Mouse (Mus musculus): ENCODE data around the gene E130114P18Rik. TPM values are rescaled to one million over a fixed set of nuclear protein-coding genes. Genes with fewer than 3 reads are reported as not detected.

Gene E130114P18Rik
- polyA plus RNA-seq, 1 experiment from 2014 or later: not detected

DNA sequence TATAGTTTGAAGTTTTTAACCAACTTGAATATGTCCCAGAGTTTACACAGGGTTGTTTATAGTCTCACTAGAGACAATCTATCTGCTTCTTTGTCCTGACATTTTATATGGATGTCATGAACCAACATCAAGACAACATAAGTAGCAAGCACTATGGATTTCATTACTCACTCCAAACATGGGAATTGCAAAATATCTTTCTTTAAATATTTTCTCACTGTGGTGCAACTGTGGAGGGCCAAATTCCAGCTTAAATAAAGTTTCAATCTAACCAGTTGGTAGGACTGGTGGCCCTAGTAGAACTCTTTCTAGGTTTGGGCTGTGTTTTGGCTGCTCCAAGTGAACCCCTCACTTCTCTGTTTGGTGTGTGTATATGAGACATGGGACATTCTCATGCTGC lies 38.1 kb upstream of the E130114P18Rik start:
- H3K9me3 ChIP-seq (replicated peaks): no peaks in the 10 kb centered on the region
- H3K27me3 ChIP-seq (replicated peaks): no peaks in the 10 kb centered on the region
- no peaks in the 10 kb centered on the region for H3K36me3 ChIP-seq
- no peak overlapping the region for H3K4me2 ChIP-seq
- H3K4me1 ChIP-seq: no peaks in the 10 kb centered on the region
- ATAC-seq: no peak
- H3K4me3 ChIP-seq: no peak overlapping the region
- H3K9ac ChIP-seq: no peak overlapping the region
- H3K27ac ChIP-seq: no peak overlapping the region

DNA sequence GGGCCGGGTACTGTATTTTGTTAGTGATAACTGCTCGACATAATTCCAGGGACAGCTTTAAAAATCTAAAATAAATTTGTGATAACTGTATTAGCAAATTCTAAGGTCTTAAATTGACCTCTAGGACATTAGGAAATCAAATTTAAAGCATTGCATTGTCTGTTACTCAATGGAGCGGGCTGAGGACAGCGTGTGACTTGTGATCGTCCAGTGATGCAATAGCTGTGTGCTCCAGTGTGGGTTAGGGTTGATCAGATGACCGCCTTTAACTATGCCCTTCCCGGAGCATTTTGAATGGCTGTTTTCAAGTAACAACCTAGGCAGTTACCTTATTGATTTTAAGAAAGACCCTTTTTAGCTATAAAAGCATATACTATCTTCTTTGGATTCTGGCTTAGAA lies 36.6 kb upstream of the E130114P18Rik start:
- no peak overlapping the region for H3K9ac ChIP-seq
- 0 out of 2 replicates have a peak, but pooled peaks cover 3% of the 10 kb centered on the region for H3K4me1 ChIP-seq
- H3K27me3 ChIP-seq (replicated peaks): no peaks in the 10 kb centered on the region
- H3K4me3 ChIP-seq: no peak overlapping the region
- no peaks in the 10 kb centered on the region for H3K36me3 ChIP-seq
- H3K27ac ChIP-seq: no peak overlapping the region
- no peaks in the 10 kb centered on the region for H3K9me3 ChIP-seq (replicated peaks)
- no peak overlapping the region for H3K4me2 ChIP-seq
- no peak for ATAC-seq
- 69% methylated on average over 7 of the region's 7 CpGs for WGBS (ENCODE audit: insufficient replicate concordance)

DNA sequence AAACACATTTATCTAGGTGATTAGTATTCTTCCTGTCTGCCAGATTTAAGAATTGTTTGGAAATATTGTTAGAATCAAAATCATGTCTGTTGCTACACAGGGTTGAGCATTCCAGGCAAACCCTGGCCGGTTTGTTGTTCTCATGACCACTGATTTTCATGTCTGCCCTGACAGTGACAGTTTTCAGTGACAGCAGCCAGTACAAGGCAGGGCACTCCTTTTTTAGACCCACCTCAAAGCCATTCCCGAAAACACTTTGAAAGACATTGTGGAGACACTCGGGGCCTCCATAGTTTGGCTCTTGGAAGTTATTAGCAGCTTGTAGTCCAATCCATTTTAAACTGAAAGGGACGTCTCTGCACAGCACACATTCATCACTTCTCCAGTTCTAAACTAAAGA lies 36.1 kb upstream of the E130114P18Rik start:
- Histone ChIP-seq H3K4me2 (no peak overlapping the region), H3K4me1 (0 out of 2 replicates have a peak, but pooled peaks cover 7% of the 10 kb centered on the region), H3K4me3 (no peak overlapping the region), H3K9ac (no peak overlapping the region), H3K27ac (no peak overlapping the region), H3K27me3 (replicated peaks) (no peaks in the 10 kb centered on the region), H3K36me3 (no peaks in the 10 kb centered on the region), H3K9me3 (replicated peaks) (no peaks in the 10 kb centered on the region)
- WGBS (ENCODE audit: insufficient replicate concordance): 63% methylated on average over 4 of the region's 4 CpGs
- no peak for ATAC-seq

DNA sequence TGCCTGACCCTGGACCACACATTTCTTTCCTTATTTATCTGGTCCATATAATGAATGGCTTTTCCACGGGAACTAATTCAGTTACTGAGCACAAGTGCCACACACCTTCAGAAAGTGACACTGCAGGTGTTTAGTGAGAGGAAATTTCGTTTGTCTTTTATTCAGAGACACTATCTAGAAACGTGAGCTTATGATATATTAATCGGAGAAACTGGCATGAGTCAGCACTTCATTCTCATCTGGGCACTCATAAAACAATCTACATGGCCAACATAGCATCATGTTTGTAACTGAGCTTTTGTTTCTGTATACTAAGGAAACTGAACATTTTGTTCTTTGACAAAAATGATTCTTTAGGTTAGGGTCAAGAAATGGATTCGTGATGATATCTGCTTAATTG lies 35.2 kb upstream of the E130114P18Rik start:
- H3K27me3 ChIP-seq (replicated peaks): no peaks in the 10 kb centered on the region
- ATAC-seq: no peak
- WGBS (ENCODE audit: insufficient replicate concordance): 63% methylated on average over 5 of the region's 5 CpGs

DNA sequence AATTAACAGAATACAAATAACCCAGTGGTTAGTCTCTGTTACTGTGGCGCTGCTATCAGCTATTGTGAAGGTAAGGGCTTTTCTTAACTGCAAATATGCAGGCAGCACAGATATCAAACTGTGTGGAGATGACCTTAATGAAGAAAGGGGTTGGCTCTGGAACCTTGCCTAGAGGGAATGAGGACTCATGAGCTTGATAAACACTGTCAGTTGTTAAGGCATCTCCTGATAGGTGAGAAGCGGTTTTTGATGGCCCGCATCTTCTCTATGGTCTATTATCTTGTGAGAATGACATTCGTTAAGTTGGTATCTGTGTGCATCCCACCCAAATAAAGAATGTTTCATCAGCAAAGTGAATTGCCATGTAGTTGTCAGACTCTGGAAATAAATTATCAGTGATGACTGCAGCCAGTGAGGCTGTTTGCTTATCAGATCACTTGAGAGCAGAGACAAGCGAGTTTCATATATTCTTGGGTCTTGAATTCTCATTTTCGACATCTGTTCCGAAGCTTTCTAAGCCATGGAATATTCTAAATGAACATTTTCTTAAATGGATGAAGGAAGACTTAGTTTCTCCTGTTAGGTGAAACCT lies 32.6 kb upstream of the E130114P18Rik start:
- 0 out of 2 replicates have a peak, but pooled peaks cover 7% of the 10 kb centered on the region for H3K4me1 ChIP-seq
- no peak overlapping the region for H3K4me2 ChIP-seq
- no peak overlapping the region for H3K4me3 ChIP-seq
- no peak overlapping the region for H3K9ac ChIP-seq
- H3K27me3 ChIP-seq (replicated peaks): no peaks in the 10 kb centered on the region
- no peaks in the 10 kb centered on the region for H3K9me3 ChIP-seq (replicated peaks)
- ATAC-seq: no peak
- no peak overlapping the region for H3K27ac ChIP-seq
- no peaks in the 10 kb centered on the region for H3K36me3 ChIP-seq
- WGBS (ENCODE audit: insufficient replicate concordance): 69% methylated on average over 7 of the region's 7 CpGs

More for the DNA sequence above, 35.2 kb upstream of the E130114P18Rik start:
- Histone ChIP-seq H3K36me3 (no peaks in the 10 kb centered on the region), H3K27ac (no peak overlapping the region), H3K4me1 (0 out of 2 replicates have a peak, but pooled peaks cover 7% of the 10 kb centered on the region), H3K4me3 (no peak overlapping the region), H3K9me3 (replicated peaks) (no peaks in the 10 kb centered on the region), H3K4me2 (no peak overlapping the region), H3K9ac (no peak overlapping the region)

DNA sequence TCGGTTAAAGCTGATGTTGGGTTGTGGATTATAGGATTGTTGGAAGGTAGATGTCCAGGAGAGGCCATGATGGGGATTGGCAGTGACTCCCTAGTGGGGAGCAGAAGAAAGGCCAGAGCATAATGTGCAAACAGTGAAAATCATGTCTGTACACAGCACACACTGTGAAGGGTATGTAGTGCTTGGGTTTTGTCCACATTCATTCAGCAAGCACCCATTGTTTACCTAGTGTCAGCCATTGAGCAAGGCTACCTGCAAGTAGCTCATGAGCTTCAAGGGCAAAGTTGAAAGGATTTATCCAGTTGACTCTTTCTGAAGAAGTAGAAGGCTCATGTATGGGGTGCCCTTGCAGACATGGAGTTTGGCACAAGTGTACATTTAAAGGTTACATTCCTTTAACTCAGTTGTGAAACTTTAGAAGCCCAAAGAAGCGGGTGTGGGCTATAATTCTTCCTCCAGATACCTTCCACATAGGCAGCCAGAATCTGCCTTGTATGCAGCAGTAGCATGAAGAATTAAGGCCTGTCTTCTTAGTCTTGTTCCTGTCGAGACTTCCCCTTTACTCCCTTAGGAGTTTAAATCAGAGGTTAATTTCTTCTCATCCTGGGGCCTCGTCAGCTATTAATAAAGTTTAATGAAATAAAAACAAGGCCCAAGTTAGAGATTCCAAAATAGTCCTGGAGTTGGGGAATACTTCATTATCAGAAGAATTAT lies 31.9 kb upstream of the E130114P18Rik start:
- 63% methylated on average over 4 of the region's 4 CpGs for WGBS (ENCODE audit: insufficient replicate concordance)
- Histone ChIP-seq H3K4me1 (0 out of 2 replicates have a peak, but pooled peaks cover 7% of the 10 kb centered on the region), H3K27me3 (replicated peaks) (no peaks in the 10 kb centered on the region), H3K9me3 (replicated peaks) (no peaks in the 10 kb centered on the region), H3K9ac (no peak overlapping the region), H3K27ac (no peak overlapping the region), H3K36me3 (no peaks in the 10 kb centered on the region), H3K4me3 (no peak overlapping the region), H3K4me2 (no peak overlapping the region)
- no peak for ATAC-seq

DNA sequence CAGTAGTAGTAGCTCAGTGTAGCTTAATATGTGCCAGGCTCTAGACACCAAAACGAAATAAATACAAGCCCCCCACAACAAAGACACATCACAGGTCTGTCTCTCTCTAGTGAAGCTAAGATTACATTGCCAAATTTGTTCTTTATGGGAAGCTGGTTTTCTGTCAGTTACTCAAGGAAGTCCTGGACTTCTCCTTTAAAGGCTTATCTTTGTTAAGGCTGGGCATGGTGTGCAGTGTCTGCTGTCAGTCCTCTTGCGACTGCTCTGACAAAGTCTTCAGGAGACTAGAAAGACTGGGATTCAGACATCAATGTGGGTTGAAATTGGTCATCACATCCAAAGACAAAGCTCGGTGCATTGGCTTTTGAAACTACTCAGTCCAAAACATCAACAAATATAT lies 31.0 kb upstream of the E130114P18Rik start:
- Histone ChIP-seq H3K4me3 (no peak overlapping the region), H3K27me3 (replicated peaks) (no peaks in the 10 kb centered on the region), H3K36me3 (no peaks in the 10 kb centered on the region), H3K4me1 (0 out of 2 replicates have a peak, but pooled peaks cover 7% of the 10 kb centered on the region), H3K9ac (no peak overlapping the region), H3K9me3 (replicated peaks) (no peaks in the 10 kb centered on the region), H3K27ac (no peak overlapping the region), H3K4me2 (no peak overlapping the region)
- whole genome bisulfite sequencing (ENCODE audit: insufficient replicate concordance): 51% methylated on average over 3 of the region's 3 CpGs
- no peak for ATAC-seq

DNA sequence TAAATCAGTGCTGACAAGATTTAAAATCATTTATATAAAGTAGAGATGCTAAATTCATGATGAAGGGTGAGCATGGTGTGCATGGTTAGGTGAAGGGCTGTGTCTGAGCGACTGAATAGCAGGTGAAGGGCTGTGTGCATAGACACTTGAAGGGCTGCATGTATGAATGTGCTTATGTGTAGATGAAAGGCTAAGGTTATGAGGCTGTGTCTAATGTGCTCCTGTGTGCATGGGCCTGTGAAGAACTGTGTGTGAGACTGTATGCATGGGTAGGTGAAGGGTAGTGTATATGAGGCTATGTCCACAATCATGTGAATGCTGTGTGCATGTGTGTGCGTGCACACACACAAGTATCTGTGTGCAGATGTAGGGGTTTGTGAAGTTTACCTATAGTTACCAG lies 29.0 kb upstream of the E130114P18Rik start:
- 72% methylated on average over 2 of the region's 2 CpGs for WGBS (ENCODE audit: insufficient replicate concordance)
- H3K9me3 ChIP-seq (replicated peaks): no peaks in the 10 kb centered on the region
- H3K4me1 ChIP-seq: 0 out of 2 replicates have a peak, but pooled peaks cover 7% of the 10 kb centered on the region
- H3K27ac ChIP-seq: no peak overlapping the region
- no peak overlapping the region for H3K4me3 ChIP-seq
- ATAC-seq: no peak
- H3K9ac ChIP-seq: no peak overlapping the region
- H3K36me3 ChIP-seq: peaks cover 6% of the 10 kb centered on the region; the same call in 1 of the 2 replicates
- H3K4me2 ChIP-seq: no peak overlapping the region
- H3K27me3 ChIP-seq (replicated peaks): no peaks in the 10 kb centered on the region

DNA sequence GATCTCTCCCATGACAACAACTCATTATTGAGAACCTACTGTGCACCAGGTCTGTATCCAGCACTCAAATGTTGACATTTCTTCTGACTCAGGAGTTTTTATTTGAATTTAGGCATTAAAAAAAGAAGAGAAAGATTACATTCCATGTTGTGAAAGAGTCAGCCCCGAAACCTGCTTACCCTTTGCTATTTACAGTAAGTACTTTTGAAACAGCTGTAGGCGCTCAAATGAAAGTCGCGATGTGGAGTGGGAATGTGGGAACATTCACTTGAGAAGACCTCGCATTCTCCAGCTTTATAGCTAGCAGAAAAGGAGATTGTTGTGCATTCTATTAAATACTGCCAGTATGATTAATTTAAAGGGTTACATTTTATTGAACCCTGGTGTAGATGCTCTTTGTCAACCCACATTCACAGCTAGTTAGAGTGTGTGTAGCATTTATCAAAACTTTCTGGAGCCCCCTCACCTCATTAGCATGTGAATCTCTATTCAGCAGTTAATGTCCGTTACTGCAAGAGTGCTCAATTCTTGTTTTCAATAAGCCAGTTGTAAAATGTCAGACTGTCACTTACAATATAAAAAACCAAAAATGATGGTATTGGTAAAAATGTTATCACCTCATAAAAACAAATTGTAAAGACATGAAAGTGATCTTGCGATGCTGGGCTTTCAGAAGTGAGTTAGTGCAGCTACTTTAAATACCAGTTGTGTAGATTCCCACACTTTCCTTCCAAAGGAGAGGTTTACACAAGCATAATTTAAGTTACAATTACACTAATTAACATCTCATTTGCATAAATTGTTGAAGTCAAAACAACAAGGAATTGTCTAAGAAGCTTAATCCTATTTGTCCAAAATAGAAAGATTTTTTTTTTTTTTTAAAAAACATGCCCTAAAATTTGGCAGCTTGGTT lies 28.3 kb upstream of the E130114P18Rik start:
- no peak for ATAC-seq
- 77% methylated on average over 7 of the region's 7 CpGs for WGBS (ENCODE audit: insufficient replicate concordance)
- 0 out of 2 replicates have a peak, but pooled peaks cover 7% of the 10 kb centered on the region for H3K4me1 ChIP-seq
- H3K9me3 ChIP-seq (replicated peaks): no peaks in the 10 kb centered on the region
- H3K9ac ChIP-seq: no peak overlapping the region
- no peak overlapping the region for H3K27ac ChIP-seq
- no peak overlapping the region for H3K4me3 ChIP-seq
- H3K36me3 ChIP-seq: peaks cover 8% of the 10 kb centered on the region; the same call in 1 of the 2 replicates
- no peak overlapping the region for H3K4me2 ChIP-seq
- no peaks in the 10 kb centered on the region for H3K27me3 ChIP-seq (replicated peaks)

DNA sequence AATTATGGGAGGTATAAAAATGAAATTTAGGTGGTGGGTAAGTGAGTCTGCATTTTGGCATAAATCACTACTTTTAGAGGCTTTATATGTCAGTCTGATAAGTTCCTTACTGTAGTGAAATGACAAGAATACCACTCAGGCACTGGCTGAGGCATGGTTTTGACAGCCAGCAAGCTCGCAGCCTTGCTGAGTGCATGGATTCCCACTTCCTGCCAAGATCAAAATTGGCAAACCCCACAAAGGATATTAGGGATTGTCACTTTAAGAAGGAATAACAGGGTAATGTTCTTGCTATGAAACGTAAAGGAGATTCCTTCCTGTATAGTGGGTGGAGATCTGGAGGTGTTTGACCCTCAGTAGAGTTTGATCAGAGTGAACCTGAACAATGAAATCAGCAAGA lies 27.4 kb upstream of the E130114P18Rik start:
- Histone ChIP-seq H3K27me3 (replicated peaks) (no peaks in the 10 kb centered on the region), H3K4me2 (no peak overlapping the region), H3K9ac (no peak overlapping the region), H3K4me1 (0 out of 2 replicates have a peak, but pooled peaks cover 7% of the 10 kb centered on the region), H3K36me3 (peaks cover 8% of the 10 kb centered on the region; the same call in 1 of the 2 replicates), H3K9me3 (replicated peaks) (no peaks in the 10 kb centered on the region), H3K27ac (no peak overlapping the region), H3K4me3 (no peak overlapping the region)
- WGBS (ENCODE audit: insufficient replicate concordance): 52% methylated on average over 2 of the region's 2 CpGs
- no peak for ATAC-seq

DNA sequence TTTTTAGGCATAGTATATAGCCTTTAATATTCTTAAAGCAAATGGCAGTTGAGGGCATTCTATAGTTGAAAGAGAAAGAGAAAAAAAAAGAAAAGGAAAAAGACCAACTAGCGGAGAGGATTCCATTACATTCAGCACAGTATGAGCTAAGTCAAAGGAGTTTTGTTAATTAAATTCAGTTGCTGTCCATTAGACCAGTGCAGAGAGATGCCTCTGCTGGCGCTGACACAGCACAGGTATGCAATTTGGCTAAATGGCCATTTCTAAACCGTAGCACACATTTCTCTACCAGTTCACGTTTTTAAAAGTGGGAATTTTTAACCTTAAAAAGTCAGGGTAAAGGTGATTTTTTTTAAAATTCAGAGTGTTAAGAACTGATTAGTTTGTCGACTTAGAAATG lies 26.8 kb upstream of the E130114P18Rik start:
- Histone ChIP-seq H3K27ac (no peak overlapping the region), H3K9me3 (replicated peaks) (no peaks in the 10 kb centered on the region), H3K27me3 (replicated peaks) (no peaks in the 10 kb centered on the region), H3K4me1 (0 out of 2 replicates have a peak, but pooled peaks cover 5% of the 10 kb centered on the region), H3K36me3 (peaks cover 8% of the 10 kb centered on the region; the same call in 1 of the 2 replicates), H3K9ac (no peak overlapping the region), H3K4me3 (no peak overlapping the region), H3K4me2 (no peak overlapping the region)
- ATAC-seq: no peak
- WGBS (ENCODE audit: insufficient replicate concordance): 66% methylated on average over 5 of the region's 5 CpGs

DNA sequence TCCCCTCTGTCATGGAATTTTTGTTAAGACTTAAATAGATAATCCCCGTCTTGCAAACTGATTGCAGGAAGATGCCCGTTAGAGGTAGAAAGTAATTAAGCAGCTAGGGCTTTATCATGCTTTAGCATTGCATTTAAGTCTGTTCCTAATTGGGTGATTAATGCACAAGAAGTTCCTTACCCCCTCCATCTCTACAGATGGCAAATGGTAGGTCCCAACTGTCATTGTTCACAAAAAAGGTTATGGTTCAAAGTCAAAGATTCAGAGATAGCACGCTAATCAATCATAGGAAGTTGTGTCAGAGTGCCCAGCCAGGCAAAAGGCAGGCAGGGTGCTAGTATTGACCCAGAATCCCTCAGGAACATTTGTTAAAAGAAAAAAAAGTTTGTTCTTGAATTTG lies 25.9 kb upstream of the E130114P18Rik start:
- H3K9me3 ChIP-seq (replicated peaks): no peaks in the 10 kb centered on the region
- no peaks in the 10 kb centered on the region for H3K4me1 ChIP-seq
- H3K27me3 ChIP-seq (replicated peaks): no peaks in the 10 kb centered on the region
- no peak overlapping the region for H3K9ac ChIP-seq
- 55% methylated on average over 3 of the region's 3 CpGs for WGBS (ENCODE audit: insufficient replicate concordance)
- H3K4me3 ChIP-seq: no peak overlapping the region
- H3K27ac ChIP-seq: no peak overlapping the region
- ATAC-seq: no peak
- peaks cover 8% of the 10 kb centered on the region; the same call in 1 of the 2 replicates for H3K36me3 ChIP-seq
- H3K4me2 ChIP-seq: no peak overlapping the region
